Mouse (Mus musculus): ENCODE results near the gene Pptc7. TPM values are rescaled to one million over a fixed set of nuclear protein-coding genes. Genes with fewer than 3 reads are reported as not detected.

Gene Pptc7
- 8.0 and 8.3 TPM in 2 replicates for polyA plus RNA-seq (2015; fragmentation: Nextera tagmentation; extraction: Ambion mirVana)

GRCm38 (mm10) chr5:122284183-122285028 is at the start of gene Pptc7:
TSS of gene Pptc7 (plus strand) at chr5:122284365.
- under 1% methylated on average over 102 of the region's 114 CpGs for WGBS
- Histone ChIP-seq H3K9ac (ENCODE audit: low read length) (peak within 1 kb of the TSS; percentile 94), H3K36me3 (ENCODE audit: control insufficient read depth, insufficient read depth, low read length) (no peaks in the 10 kb centered on the region), H3K9me3 (replicated peaks; ENCODE audit: control insufficient read depth, low read length) (no peaks in the 10 kb centered on the region), H3K4me2 (ENCODE audit: low read depth, low read length) (peak within 1 kb of the TSS; percentile 83), H3K4me1 (ENCODE audit: control insufficient read depth, insufficient read depth, low read length) (peaks cover 32% of the 10 kb centered on the region), H3K4me3 (replicated peaks; ENCODE audit: low read length) (peak within 1 kb of the TSS; percentile 73), H3K27me3 (ENCODE audit: control insufficient read depth, insufficient read depth, low read length) (no peaks in the 10 kb centered on the region), H3K27ac (ENCODE audit: low read length) (peak within 1 kb of the TSS; percentile 69)
- ATAC-seq (ENCODE audit: insufficient read depth, low FRiP score) = peak; percentile 91

- H3K9me3 ChIP-seq (replicated peaks; ENCODE audit: control insufficient read depth, low read length) = no peaks in the 10 kb centered on the region
- H3K4me2 ChIP-seq (ENCODE audit: low read depth, low read length) = no peak overlapping the region
- H3K4me3 ChIP-seq (replicated peaks; ENCODE audit: low read length) = no peak overlapping the region
- ATAC-seq (ENCODE audit: insufficient read depth, low FRiP score) = no peak
- WGBS = 55% methylated on average over 9 of the region's 9 CpGs
- peak overlapping the region; percentile 6; the same call in 1 of the 2 replicates for H3K27ac ChIP-seq (ENCODE audit: low read length)
- H3K27me3 ChIP-seq (ENCODE audit: control insufficient read depth, insufficient read depth, low read length) = no peaks in the 10 kb centered on the region
- no peak overlapping the region; the same call in 1 of the 2 replicates for H3K9ac ChIP-seq (ENCODE audit: low read length)
- H3K4me1 ChIP-seq (ENCODE audit: control insufficient read depth, insufficient read depth, low read length) = peaks cover 7% of the 10 kb centered on the region; the same call in 1 of the 2 replicates
- no peaks in the 10 kb centered on the region for H3K36me3 ChIP-seq (ENCODE audit: control insufficient read depth, insufficient read depth, low read length)
Observed at GRCm38 (mm10) chr5:122235196-122235836, 48.8 kb upstream of the Pptc7 start.

- no peaks in the 10 kb centered on the region for H3K9me3 ChIP-seq (replicated peaks; ENCODE audit: control insufficient read depth, low read length)
- H3K4me3 ChIP-seq (replicated peaks; ENCODE audit: low read length) = no peak overlapping the region
- peaks cover 7% of the 10 kb centered on the region; the same call in 1 of the 2 replicates for H3K4me1 ChIP-seq (ENCODE audit: control insufficient read depth, insufficient read depth, low read length)
- no peak overlapping the region for H3K27ac ChIP-seq (ENCODE audit: low read length)
- H3K27me3 ChIP-seq (ENCODE audit: control insufficient read depth, insufficient read depth, low read length) = no peaks in the 10 kb centered on the region
- H3K36me3 ChIP-seq (ENCODE audit: control insufficient read depth, insufficient read depth, low read length) = no peaks in the 10 kb centered on the region
- H3K4me2 ChIP-seq (ENCODE audit: low read depth, low read length) = no peak overlapping the region
- H3K9ac ChIP-seq (ENCODE audit: low read length) = no peak overlapping the region
- WGBS = 70% methylated on average over 5 of the region's 5 CpGs
- no peak for ATAC-seq (ENCODE audit: insufficient read depth, low FRiP score)
Observed at GRCm38 (mm10) chr5:122237200-122237599, 47.0 kb upstream of the Pptc7 start.

- H3K36me3 ChIP-seq (ENCODE audit: control insufficient read depth, insufficient read depth, low read length) = no peaks in the 10 kb centered on the region
- H3K27me3 ChIP-seq (ENCODE audit: control insufficient read depth, insufficient read depth, low read length) = no peaks in the 10 kb centered on the region
- no peaks in the 10 kb centered on the region for H3K9me3 ChIP-seq (replicated peaks; ENCODE audit: control insufficient read depth, low read length)
- H3K4me1 ChIP-seq (ENCODE audit: control insufficient read depth, insufficient read depth, low read length) = no peaks in the 10 kb centered on the region; the same call in 1 of the 2 replicates
- no peak overlapping the region for H3K27ac ChIP-seq (ENCODE audit: low read length)
- 82% methylated on average over 7 of the region's 7 CpGs for WGBS
- no peak for ATAC-seq (ENCODE audit: insufficient read depth, low FRiP score)
- H3K4me3 ChIP-seq (replicated peaks; ENCODE audit: low read length) = no peak overlapping the region
- H3K9ac ChIP-seq (ENCODE audit: low read length) = no peak overlapping the region
- no peak overlapping the region for H3K4me2 ChIP-seq (ENCODE audit: low read depth, low read length)
Observed at GRCm38 (mm10) chr5:122239618-122240017, 44.5 kb upstream of the Pptc7 start.

GRCm38 (mm10) chr5:122240521-122240920 is 43.6 kb upstream of the Pptc7 start:
- Histone ChIP-seq H3K9me3 (replicated peaks; ENCODE audit: control insufficient read depth, low read length) (no peaks in the 10 kb centered on the region), H3K27ac (ENCODE audit: low read length) (no peak overlapping the region), H3K4me3 (replicated peaks; ENCODE audit: low read length) (no peak overlapping the region), H3K4me2 (ENCODE audit: low read depth, low read length) (no peak overlapping the region), H3K4me1 (ENCODE audit: control insufficient read depth, insufficient read depth, low read length) (no peaks in the 10 kb centered on the region), H3K9ac (ENCODE audit: low read length) (no peak overlapping the region), H3K27me3 (ENCODE audit: control insufficient read depth, insufficient read depth, low read length) (no peaks in the 10 kb centered on the region), H3K36me3 (ENCODE audit: control insufficient read depth, insufficient read depth, low read length) (no peaks in the 10 kb centered on the region)
- WGBS = 89% methylated on average over 11 of the region's 11 CpGs
- no peak for ATAC-seq (ENCODE audit: insufficient read depth, low FRiP score)

- no peak for ATAC-seq (ENCODE audit: insufficient read depth, low FRiP score)
- no peaks in the 10 kb centered on the region for H3K4me1 ChIP-seq (ENCODE audit: control insufficient read depth, insufficient read depth, low read length)
- H3K9me3 ChIP-seq (replicated peaks; ENCODE audit: control insufficient read depth, low read length) = no peaks in the 10 kb centered on the region
- no peak overlapping the region for H3K9ac ChIP-seq (ENCODE audit: low read length)
- no peak overlapping the region for H3K27ac ChIP-seq (ENCODE audit: low read length)
- H3K4me3 ChIP-seq (replicated peaks; ENCODE audit: low read length) = no peak overlapping the region
- H3K27me3 ChIP-seq (ENCODE audit: control insufficient read depth, insufficient read depth, low read length) = no peaks in the 10 kb centered on the region
- no peak overlapping the region for H3K4me2 ChIP-seq (ENCODE audit: low read depth, low read length)
- H3K36me3 ChIP-seq (ENCODE audit: control insufficient read depth, insufficient read depth, low read length) = no peaks in the 10 kb centered on the region
- 79% methylated on average over 1 of the region's 1 CpGs for WGBS
Observed at GRCm38 (mm10) chr5:122240989-122241388, 43.2 kb upstream of the Pptc7 start.

GRCm38 (mm10) chr5:122242521-122243123 is 41.5 kb upstream of the Pptc7 start:
- Histone ChIP-seq H3K27ac (ENCODE audit: low read length) (no peak overlapping the region), H3K4me2 (ENCODE audit: low read depth, low read length) (no peak overlapping the region), H3K36me3 (ENCODE audit: control insufficient read depth, insufficient read depth, low read length) (no peaks in the 10 kb centered on the region), H3K9ac (ENCODE audit: low read length) (no peak overlapping the region), H3K4me1 (ENCODE audit: control insufficient read depth, insufficient read depth, low read length) (no peaks in the 10 kb centered on the region), H3K4me3 (replicated peaks; ENCODE audit: low read length) (no peak overlapping the region), H3K27me3 (ENCODE audit: control insufficient read depth, insufficient read depth, low read length) (no peaks in the 10 kb centered on the region), H3K9me3 (replicated peaks; ENCODE audit: control insufficient read depth, low read length) (no peaks in the 10 kb centered on the region)
- ATAC-seq (ENCODE audit: insufficient read depth, low FRiP score) = no peak
- 85% methylated on average over 6 of the region's 6 CpGs for WGBS

- Histone ChIP-seq H3K4me3 (replicated peaks; ENCODE audit: low read length) (no peak overlapping the region), H3K4me1 (ENCODE audit: control insufficient read depth, insufficient read depth, low read length) (no peaks in the 10 kb centered on the region), H3K9me3 (replicated peaks; ENCODE audit: control insufficient read depth, low read length) (no peaks in the 10 kb centered on the region), H3K27me3 (ENCODE audit: control insufficient read depth, insufficient read depth, low read length) (no peaks in the 10 kb centered on the region), H3K27ac (ENCODE audit: low read length) (no peak overlapping the region), H3K4me2 (ENCODE audit: low read depth, low read length) (no peak overlapping the region), H3K36me3 (ENCODE audit: control insufficient read depth, insufficient read depth, low read length) (no peaks in the 10 kb centered on the region), H3K9ac (ENCODE audit: low read length) (no peak overlapping the region)
- ATAC-seq (ENCODE audit: insufficient read depth, low FRiP score) = no peak
- 85% methylated on average over 17 of the region's 17 CpGs for WGBS
Observed at GRCm38 (mm10) chr5:122243781-122244523, 40.2 kb upstream of the Pptc7 start.
